Comparison of ENCODE assay signal across 8 mouse cellular contexts in the genomic region with DNA sequence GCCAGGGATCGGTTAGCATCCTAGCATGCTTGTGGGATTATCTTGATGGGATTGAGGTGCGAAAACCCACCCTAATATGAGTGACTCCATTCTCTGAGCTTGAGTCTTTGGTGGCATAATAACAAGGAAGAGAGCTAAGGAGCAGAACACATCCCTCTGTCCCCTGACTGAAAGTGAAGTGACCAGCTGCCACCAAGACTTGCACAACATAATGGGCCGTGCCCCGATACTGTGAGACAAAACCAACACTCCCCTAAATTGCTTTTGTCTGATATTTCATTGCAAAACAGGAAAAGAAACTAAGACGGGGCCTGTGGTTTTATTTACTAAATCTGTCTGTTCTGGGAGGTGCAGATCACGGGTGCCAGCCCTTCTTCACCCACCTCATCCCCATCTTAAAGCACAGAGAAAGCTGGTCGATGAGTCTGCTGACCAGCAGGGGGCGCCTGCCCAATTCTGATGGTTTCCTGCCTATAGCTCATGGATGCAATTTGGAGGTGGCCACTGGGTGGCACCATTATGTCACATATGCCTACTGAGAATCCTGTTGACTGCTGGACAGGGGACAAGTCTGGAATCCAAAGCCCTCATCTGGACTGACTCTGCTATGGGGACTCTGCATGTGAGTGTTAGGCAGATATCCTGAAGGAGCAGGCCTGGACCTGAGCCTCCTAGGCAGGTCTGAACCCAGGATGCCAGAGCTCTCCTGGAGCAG. TPM values are rescaled to one million over a fixed set of nuclear protein-coding genes. Genes with fewer than 3 reads are reported as not detected.
DNase-seq lines count a peak whose midpoint lies in the region; ATAC-seq lines count a peak whose summit lies in the region.

No protein-coding gene starts in this region.

- intact Hi-C loops in left cerebral cortex, postnatal 14 days (cut with DNase I), result loop anchor here (2.0 kb wide), 1 partner anchor 149 kb away; no protein-coding TSS in a partner anchor

- DNase-seq in adrenal gland, adult 2 months, result peak; percentile 89
- peak; percentile 97 for DNase-seq in embryo, embryonic 10.5 days (ENCODE audit: low spot score)
- DNase-seq in gastrocnemius, postnatal 25 days, result peak; percentile 70
- DNase-seq in left cerebral cortex, postnatal 14 days (ENCODE audit: low spot score in 2 of 2), result peak; percentile 97
- peak; percentile 79 for DNase-seq in skeletal muscle tissue, adult 2 months (ENCODE audit: low read depth, low spot score)
- DNase-seq in yolk sac, embryonic 10.5 days (ENCODE audit: low spot score), result peak; percentile 73

- H3K9me3 ChIP-seq in intestine, embryonic 16.5 days (ENCODE audit: control insufficient read depth, low read length), result no peaks in the 10 kb centered on the region
- H3K9me3 ChIP-seq in midbrain, embryonic 12.5 days, result no peaks in the 10 kb centered on the region

- H3K36me3 ChIP-seq in intestine, embryonic 16.5 days (ENCODE audit: control insufficient read depth, insufficient read depth, low read length), result no peaks in the 10 kb centered on the region
- H3K36me3 ChIP-seq in midbrain, embryonic 12.5 days, result no peaks in the 10 kb centered on the region

- peaks cover 11% of the 10 kb centered on the region for H3K27me3 ChIP-seq in intestine, embryonic 16.5 days (replicated peaks; ENCODE audit: control insufficient read depth, insufficient read depth, low read length)
- H3K27me3 ChIP-seq in midbrain, embryonic 12.5 days, result peaks cover 25% of the 10 kb centered on the region

- H3K4me3 ChIP-seq in intestine, embryonic 16.5 days (ENCODE audit: low read length), result no peak overlapping the region
- no peak overlapping the region for H3K4me3 ChIP-seq in midbrain, embryonic 12.5 days

- ATAC-seq in intestine, embryonic 16.5 days, result peak; percentile 48; the same call in 1 of the 2 replicates
- ATAC-seq in midbrain, embryonic 12.5 days (ENCODE audit: low FRiP score, low read depth), result peak; percentile 38

- no peak overlapping the region for H3K4me2 ChIP-seq in intestine, embryonic 16.5 days (ENCODE audit: low read depth, low read length)
- no peak overlapping the region for H3K4me2 ChIP-seq in midbrain, embryonic 12.5 days (replicated peaks)

- no peaks in the 10 kb centered on the region for H3K4me1 ChIP-seq in intestine, embryonic 16.5 days (ENCODE audit: control insufficient read depth, insufficient read depth, low read length)
- no peaks in the 10 kb centered on the region for H3K4me1 ChIP-seq in midbrain, embryonic 12.5 days

- 45% methylated on average over 8 of the region's 8 CpGs for whole genome bisulfite sequencing in intestine, embryonic 16.5 days
- WGBS in midbrain, embryonic 12.5 days, result 46% methylated on average over 8 of the region's 8 CpGs

- H3K9ac ChIP-seq in intestine, embryonic 16.5 days (ENCODE audit: low read depth, low read length), result no peak overlapping the region
- H3K9ac ChIP-seq in midbrain, embryonic 12.5 days (replicated peaks), result no peak overlapping the region

- H3K27ac ChIP-seq in intestine, embryonic 16.5 days (ENCODE audit: low read length), result no peak overlapping the region
- H3K27ac ChIP-seq in midbrain, embryonic 12.5 days (replicated peaks), result no peak overlapping the region

RNA-seq across cellular contexts. Expression of a gene that starts 27.2 kb away (rescaled TPM):
- total RNA-seq in adrenal gland, adult 2 months (2021), result not detected
- 0.67 TPM in 1 of 2 replicates, not detected in the other for polyA plus RNA-seq in adrenal gland, adult 2 months (2012; rRNA removed)
- not detected for total RNA-seq in gastrocnemius, postnatal 25 days (2021)
- polyA plus RNA-seq in intestine, embryonic 16.5 days (2015; fragmentation: Nextera tagmentation; extraction: Ambion mirVana), result not detected in 2 replicates
- not detected for total RNA-seq in left cerebral cortex, postnatal 14 days (2021)
- 0.73 and 1.2 TPM in 2 replicates for polyA plus RNA-seq in midbrain, embryonic 12.5 days (2016; fragmentation: Nextera tagmentation; extraction: Ambion mirVana)
